Mouse (Mus musculus) hindbrain, embryonic 12.5 days (tissue): ENCODE measurements around the gene D630023F18Rik. TPM values are rescaled to one million over a fixed set of nuclear protein-coding genes. Genes with fewer than 3 reads are reported as not detected.

ENCODE experiments used
- ATAC-seq: fragments of 200-750 bp; cut with Nextera tagmentation; 2 replicates; pipeline ENCODE4 v1.8.0; 2017; ENCODE audit warnings: moderate TSS enrichment; ENCODE audit not compliant: low FRiP score
- H3K27ac ChIP-seq: fragments of 300-500 bp; sonication (generic); 2 replicates; pipeline ENCODE4 v1.5.1; 2016; ENCODE audit warnings: mild to moderate bottlenecking
- H3K27me3 ChIP-seq: fragments of 300-500 bp; sonication (generic); 2 replicates; pipeline ENCODE4 v1.6.1; 2016; ENCODE audit warnings: mild to moderate bottlenecking
- H3K36me3 ChIP-seq: fragments of 300-500 bp; sonication (generic); 2 replicates; pipeline ENCODE4 v1.6.1; 2016; ENCODE audit warnings: mild to moderate bottlenecking
- H3K4me1 ChIP-seq: fragments of 300-500 bp; sonication (generic); 2 replicates; pipeline ENCODE4 v1.6.1; 2016
- H3K4me2 ChIP-seq: fragments of 300-500 bp; sonication (generic); replicated peaks from 2 replicates; pipeline ENCODE4 v1.6.1; 2016; ENCODE audit warnings: mild to moderate bottlenecking
- H3K4me3 ChIP-seq: fragments of 300-500 bp; sonication (generic); 2 replicates; pipeline ENCODE4 v1.5.1; 2016; ENCODE audit warnings: mild to moderate bottlenecking
- H3K9ac ChIP-seq: fragments of 300-500 bp; sonication (generic); 2 replicates; pipeline ENCODE4 v1.6.1; 2016; ENCODE audit warnings: mild to moderate bottlenecking, moderate library complexity
- H3K9me3 ChIP-seq: fragments of 300-500 bp; sonication (generic); replicated peaks from 2 replicates; pipeline ENCODE4 v1.6.1; 2016; ENCODE audit warnings: mild to moderate bottlenecking
- WGBS: fragments of 180-500 bp; shearing (Covaris S2); methylation state at CpG from one replicate; pipeline ENCODE4 v1.1.7; 2016; 5-methylcytosine and 5-hydroxymethylcytosine counted together
- polyA plus RNA-seq: library from polyadenylated mRNA; unstranded; fragments of >200 nt; fragmentation: Nextera tagmentation; extraction: Ambion mirVana; gene quantifications from 2 replicates; pipeline ENCODE4 v1.2.1, GENCODE M21; 2016

Gene D630023F18Rik
- polyA plus RNA-seq, 1 experiment from 2014 or later: 0.39 TPM

- Histone ChIP-seq H3K27ac (no peak overlapping the region), H3K9ac (no peak overlapping the region), H3K4me3 (no peak overlapping the region), H3K9me3 (no peaks in the 10 kb centered on the region), H3K4me2 (no peak overlapping the region), H3K4me1 (0 out of 2 replicates have a peak, but pooled peaks cover 2% of the 10 kb centered on the region), H3K27me3 (no peaks in the 10 kb centered on the region), H3K36me3 (no peaks in the 10 kb centered on the region)
- WGBS: 91% methylated on average over 10 of the region's 10 CpGs
- no peak for ATAC-seq
Observed at GRCm38 (mm10) chr1:65107654-65108279, 15.2 kb downstream of the D630023F18Rik start.

- H3K27ac ChIP-seq: no peak within 1 kb of the TSS
Observed at GRCm38 (mm10) chr1:65103273-65103672, 19.7 kb downstream of the D630023F18Rik start, which contains the start of gene Cryga. Gene Cryga (minus strand): TSS chr1:65103373.

GRCm38 (mm10) chr1:65096953-65097352, 26.1 kb downstream of the D630023F18Rik start:
- no peaks in the 10 kb centered on the region for H3K9me3 ChIP-seq
- 88% methylated on average over 3 of the region's 3 CpGs for WGBS
- no peak overlapping the region for H3K4me3 ChIP-seq
- no peak for ATAC-seq
- no peaks in the 10 kb centered on the region for H3K27me3 ChIP-seq
- H3K4me1 ChIP-seq: no peaks in the 10 kb centered on the region
- no peaks in the 10 kb centered on the region for H3K36me3 ChIP-seq
- no peak overlapping the region for H3K9ac ChIP-seq
- H3K4me2 ChIP-seq: no peak overlapping the region
- no peak overlapping the region for H3K27ac ChIP-seq

More at GRCm38 (mm10) chr1:65103273-65103672, 19.7 kb downstream of the D630023F18Rik start, which contains the start of gene Cryga:
- Histone ChIP-seq H3K4me3 (no peak within 1 kb of the TSS), H3K9ac (no peak within 1 kb of the TSS), H3K27me3 (no peaks in the 10 kb centered on the region), H3K4me1 (no peaks in the 10 kb centered on the region), H3K9me3 (no peaks in the 10 kb centered on the region), H3K36me3 (no peaks in the 10 kb centered on the region), H3K4me2 (no peak within 1 kb of the TSS)
- 89% methylated on average over 11 of the region's 11 CpGs for WGBS
- ATAC-seq: no peak

DNA sequence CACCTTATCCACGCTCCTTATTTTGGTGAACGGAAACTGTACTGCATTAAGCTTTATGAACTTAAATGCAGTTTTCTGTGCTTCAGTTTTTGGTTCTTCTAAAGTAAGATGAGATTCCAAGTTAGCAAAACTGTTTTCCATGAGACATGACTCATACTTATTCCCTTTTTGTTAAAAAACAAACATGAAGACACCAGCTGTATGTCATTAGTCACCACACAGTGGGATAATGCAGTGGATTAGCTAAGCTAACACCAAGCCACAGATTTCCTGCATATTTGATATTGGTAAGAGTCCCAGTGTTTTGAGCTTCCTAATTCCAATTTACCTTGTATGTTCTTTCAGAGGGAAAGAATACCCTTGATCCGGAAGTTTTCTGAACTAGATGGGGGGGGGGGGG, 31.4 kb downstream of the D630023F18Rik start:
- Histone ChIP-seq H3K9me3 (no peaks in the 10 kb centered on the region), H3K27ac (no peak overlapping the region), H3K27me3 (no peaks in the 10 kb centered on the region), H3K9ac (no peak overlapping the region), H3K4me2 (no peak overlapping the region), H3K4me3 (no peak overlapping the region), H3K36me3 (no peaks in the 10 kb centered on the region), H3K4me1 (no peaks in the 10 kb centered on the region)
- ATAC-seq: no peak
- 95% methylated on average over 3 of the region's 3 CpGs for WGBS

DNA sequence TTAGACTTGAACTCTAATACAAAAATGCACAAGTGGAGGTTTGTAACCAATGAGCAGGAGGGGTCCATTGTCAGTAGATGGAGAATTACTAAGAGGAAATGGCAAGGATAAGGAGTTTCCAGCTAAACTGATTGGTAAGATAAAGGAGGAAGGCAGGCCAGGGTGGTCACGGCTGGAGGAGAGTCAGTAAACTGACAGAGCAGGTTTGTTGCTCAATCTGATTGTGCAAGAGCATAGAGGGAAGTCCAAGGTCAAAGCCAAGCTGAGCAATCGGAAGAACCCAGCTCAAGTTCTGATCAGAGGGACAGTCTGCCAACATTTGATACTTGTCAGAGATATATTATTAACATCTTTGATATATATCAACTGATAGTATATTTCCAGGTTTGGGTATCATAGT, 32.6 kb downstream of the D630023F18Rik start:
- ATAC-seq: no peak
- Histone ChIP-seq H3K9me3 (no peaks in the 10 kb centered on the region), H3K4me2 (no peak overlapping the region), H3K9ac (no peak overlapping the region), H3K27ac (no peak overlapping the region), H3K4me3 (no peak overlapping the region), H3K4me1 (no peaks in the 10 kb centered on the region), H3K27me3 (no peaks in the 10 kb centered on the region), H3K36me3 (no peaks in the 10 kb centered on the region)
- WGBS: 80% methylated on average over 2 of the region's 2 CpGs

- 84% methylated on average over 6 of the region's 6 CpGs for WGBS
- no peak overlapping the region for H3K27ac ChIP-seq
Observed at GRCm38 (mm10) chr1:65088567-65089356, 34.3 kb downstream of the D630023F18Rik start.

GRCm38 (mm10) chr1:65082188-65082587, 40.8 kb downstream of the D630023F18Rik start, which contains the start of gene Crygb:
Gene Crygb (minus strand): TSS chr1:65082288.
- Histone ChIP-seq H3K9ac (no peak within 1 kb of the TSS), H3K27me3 (no peaks in the 10 kb centered on the region), H3K4me3 (no peak within 1 kb of the TSS), H3K4me1 (0 out of 2 replicates have a peak, but pooled peaks cover 3% of the 10 kb centered on the region), H3K27ac (no peak within 1 kb of the TSS), H3K36me3 (no peaks in the 10 kb centered on the region), H3K4me2 (no peak within 1 kb of the TSS), H3K9me3 (no peaks in the 10 kb centered on the region)
- ATAC-seq: no peak
- 39% methylated on average over 7 of the region's 7 CpGs for WGBS

More at GRCm38 (mm10) chr1:65088567-65089356, 34.3 kb downstream of the D630023F18Rik start:
- Histone ChIP-seq H3K4me3 (no peak overlapping the region), H3K9me3 (no peaks in the 10 kb centered on the region), H3K27me3 (no peaks in the 10 kb centered on the region), H3K4me1 (no peaks in the 10 kb centered on the region), H3K4me2 (no peak overlapping the region), H3K9ac (no peak overlapping the region), H3K36me3 (no peaks in the 10 kb centered on the region)
- no peak for ATAC-seq

GRCm38 (mm10) chr1:65075607-65076006, 47.4 kb downstream of the D630023F18Rik start:
- Histone ChIP-seq H3K4me2 (no peak overlapping the region), H3K4me1 (no peaks in the 10 kb centered on the region), H3K27me3 (no peaks in the 10 kb centered on the region), H3K9me3 (no peaks in the 10 kb centered on the region), H3K27ac (no peak overlapping the region), H3K36me3 (no peaks in the 10 kb centered on the region), H3K4me3 (no peak overlapping the region), H3K9ac (no peak overlapping the region)
- ATAC-seq: no peak
- WGBS: 26% methylated on average over 5 of the region's 5 CpGs

DNA sequence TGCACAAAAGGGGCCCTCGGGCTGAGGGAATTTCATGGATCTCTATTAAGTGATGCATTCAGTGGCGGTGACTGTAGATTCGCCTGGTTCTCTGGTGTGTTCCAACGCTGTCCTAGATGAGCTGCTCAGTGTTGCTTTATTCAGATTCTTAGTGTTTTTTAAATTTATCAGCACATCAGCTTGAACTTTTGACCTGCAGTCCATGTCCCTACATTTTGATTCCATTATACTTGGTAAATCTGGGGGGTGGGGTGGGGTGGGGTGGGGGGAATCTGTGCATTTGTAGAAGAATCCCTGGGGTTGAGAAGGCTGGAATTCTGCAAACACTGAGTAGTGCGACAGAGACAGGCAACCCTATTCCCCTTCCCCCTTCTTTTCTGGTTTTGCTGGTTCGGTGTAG, 49.4 kb downstream of the D630023F18Rik start, which contains the start of gene Crygc:
Gene Crygc, minus strand, starts transcription at position 101 of the 400 bp plus-strand sequence.
- Histone ChIP-seq H3K27me3 (no peaks in the 10 kb centered on the region), H3K9me3 (no peaks in the 10 kb centered on the region), H3K4me2 (no peak within 1 kb of the TSS), H3K4me1 (no peaks in the 10 kb centered on the region), H3K27ac (no peak within 1 kb of the TSS), H3K4me3 (no peak within 1 kb of the TSS), H3K9ac (no peak within 1 kb of the TSS; the same call in 1 of the 2 replicates), H3K36me3 (no peaks in the 10 kb centered on the region)
- WGBS: 68% methylated on average over 6 of the region's 6 CpGs
- no peak for ATAC-seq

- Histone ChIP-seq H3K27ac (no peak overlapping the region), H3K4me2 (no peak overlapping the region), H3K4me3 (no peak overlapping the region), H3K36me3 (no peaks in the 10 kb centered on the region), H3K4me1 (no peaks in the 10 kb centered on the region), H3K9me3 (no peaks in the 10 kb centered on the region), H3K9ac (no peak overlapping the region), H3K27me3 (no peaks in the 10 kb centered on the region)
- ATAC-seq: no peak
Observed at GRCm38 (mm10) chr1:65067842-65068241, 55.2 kb downstream of the D630023F18Rik start.

GRCm38 (mm10) chr1:65064201-65064600, 58.8 kb downstream of the D630023F18Rik start:
- no peak for ATAC-seq
- Histone ChIP-seq H3K27me3 (no peaks in the 10 kb centered on the region), H3K9me3 (no peaks in the 10 kb centered on the region)

DNA sequence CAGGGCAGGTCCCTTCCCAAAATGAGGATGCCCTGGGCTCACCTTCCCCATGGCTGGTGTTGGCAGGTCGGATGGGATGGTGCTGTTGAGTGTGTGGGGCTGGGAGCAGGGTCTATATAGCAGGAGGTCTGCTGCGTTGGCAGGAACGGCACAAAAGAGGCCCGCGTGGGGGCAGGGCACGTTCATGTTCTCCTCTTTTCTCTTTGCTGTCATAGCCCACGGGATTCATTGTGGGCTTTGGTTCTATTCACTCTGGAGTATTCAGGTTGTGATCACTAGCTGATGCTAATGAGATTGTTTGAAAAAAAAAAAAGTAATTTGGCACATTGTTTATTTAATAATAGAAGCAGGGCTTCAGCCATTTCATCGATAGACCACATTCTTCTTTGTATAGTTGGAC, 59.7 kb downstream of the D630023F18Rik start, which contains the start of gene Crygd:
Gene Crygd, minus strand, starts transcription at position 101 of the 400 bp plus-strand sequence.
- Histone ChIP-seq H3K4me2 (no peak within 1 kb of the TSS), H3K4me1 (no peaks in the 10 kb centered on the region), H3K9me3 (no peaks in the 10 kb centered on the region), H3K36me3 (no peaks in the 10 kb centered on the region), H3K27me3 (no peaks in the 10 kb centered on the region), H3K4me3 (no peak within 1 kb of the TSS), H3K27ac (no peak within 1 kb of the TSS), H3K9ac (no peak within 1 kb of the TSS)
- 61% methylated on average over 8 of the region's 8 CpGs for WGBS
- ATAC-seq: no peak

More at GRCm38 (mm10) chr1:65064201-65064600, 58.8 kb downstream of the D630023F18Rik start:
- Histone ChIP-seq H3K4me2 (no peak overlapping the region), H3K9ac (no peak overlapping the region), H3K4me1 (no peaks in the 10 kb centered on the region), H3K4me3 (no peak overlapping the region), H3K27ac (no peak overlapping the region), H3K36me3 (no peaks in the 10 kb centered on the region)
- 88% methylated on average over 15 of the region's 15 CpGs for WGBS
